Mouse (Mus musculus) ES-E14 (cell line): ENCODE measurements at regions not wholly inside any gene's neighbourhood (a gene's known extent, or its start where the extent isn't known, plus 50 kb on each side); places are given as distances from the start of the nearest gene placed in this dataset.
A peak's percentile ranks its signal among the peaks of the same experiment; 100 is the strongest.
"Not testable (repeated sequence)": the region's sequence is repeated elsewhere in the genome, so short reads cannot be mapped to it uniquely, and the experiment has no call there.

ENCODE experiments used
- DNase-seq: peaks from one replicate; pipeline ENCODE4 v3.0.0-alpha.2; 2013; ENCODE audit warnings: low read depth, low spot score
- H3K27ac ChIP-seq: 2 replicates; pipeline ENCODE4 v1.5.1; 2012; ENCODE audit warnings: low read depth, mild to moderate bottlenecking, low read length, moderate library complexity, mixed read lengths; ENCODE audit not compliant: poor library complexity, insufficient read depth, severe bottlenecking
- H3K36me3 ChIP-seq: 2 replicates; pipeline ENCODE4 v1.6.1; 2012; ENCODE audit warnings: mild to moderate bottlenecking, low read length, moderate library complexity, mixed read lengths; ENCODE audit not compliant: control insufficient read depth, poor library complexity, insufficient read depth, severe bottlenecking
- H3K4me1 ChIP-seq, 2 experiments: fragments of 150-350 bp in 1 of 2; sonication (generic) in 1 of 2; 2 replicates each; pipeline ENCODE4 v1.6.1; 2012; ENCODE audit warnings: low read length in 2 of 2, mild to moderate bottlenecking in 1 of 2, mixed read lengths in 1 of 2; ENCODE audit not compliant: control insufficient read depth in 2 of 2, insufficient read depth in 2 of 2, poor library complexity in 1 of 2
- H3K4me3 ChIP-seq, 2 experiments: fragments of 150-350 bp in 1 of 2; sonication (generic) in 1 of 2; 2 replicates each; pipeline ENCODE4 v1.5.1; 2012; ENCODE audit warnings: low read length in 2 of 2, low read depth in 1 of 2, mild to moderate bottlenecking in 1 of 2, mixed read lengths in 1 of 2; ENCODE audit not compliant: insufficient read depth in 1 of 2, poor library complexity in 1 of 2, severe bottlenecking in 1 of 2
- H3K9ac ChIP-seq: 2 replicates; pipeline ENCODE4 v1.6.1; 2012; ENCODE audit warnings: low read depth, mild to moderate bottlenecking, low read length, mixed read lengths; ENCODE audit not compliant: poor library complexity, insufficient read depth, severe bottlenecking
- H3K9me3 ChIP-seq: fragments of 150-350 bp; sonication (generic); 2 replicates; pipeline ENCODE4 v1.6.1; 2012; ENCODE audit warnings: low read depth, mild to moderate bottlenecking, low read length; ENCODE audit not compliant: control insufficient read depth, insufficient read depth
- CHD2 ChIP-seq: IDR thresholded peaks from 2 replicates; pipeline ENCODE4 v1.6.1; 2014; ENCODE audit warnings: mild to moderate bottlenecking, low read depth, low read length, inconsistent platforms
- HCFC1 ChIP-seq: IDR thresholded peaks from 2 replicates; pipeline ENCODE4 v1.6.1; 2012; ENCODE audit warnings: low read length, inconsistent platforms, borderline replicate concordance; ENCODE audit not compliant: insufficient read depth
- MAFK ChIP-seq: IDR thresholded peaks from 2 replicates; pipeline ENCODE4 v1.6.1; 2014; ENCODE audit warnings: mild to moderate bottlenecking, low read depth, low read length, inconsistent platforms; ENCODE audit not compliant: insufficient read depth
- ZC3H11A ChIP-seq: IDR thresholded peaks from 2 replicates; pipeline ENCODE4 v1.6.1; 2012; ENCODE audit warnings: low read depth, mild to moderate bottlenecking, inconsistent platforms, low read length, borderline replicate concordance
- ZNF384 ChIP-seq: IDR thresholded peaks from 2 replicates; pipeline ENCODE4 v1.6.1; 2012; ENCODE audit warnings: low read depth, low read length, inconsistent platforms
- in situ Hi-C, 2 experiments: fragments of 600-800 bp; cut with MboI; formaldehyde crosslinking; loops; one replicate each; pipeline ENCODE4 v1.15.1; 2025; ENCODE audit warnings: low sequenced_read_pairs in 2 of 2, inconsistent platforms in 1 of 2; ENCODE audit not compliant: unreplicated experiment in 2 of 2

DNA sequence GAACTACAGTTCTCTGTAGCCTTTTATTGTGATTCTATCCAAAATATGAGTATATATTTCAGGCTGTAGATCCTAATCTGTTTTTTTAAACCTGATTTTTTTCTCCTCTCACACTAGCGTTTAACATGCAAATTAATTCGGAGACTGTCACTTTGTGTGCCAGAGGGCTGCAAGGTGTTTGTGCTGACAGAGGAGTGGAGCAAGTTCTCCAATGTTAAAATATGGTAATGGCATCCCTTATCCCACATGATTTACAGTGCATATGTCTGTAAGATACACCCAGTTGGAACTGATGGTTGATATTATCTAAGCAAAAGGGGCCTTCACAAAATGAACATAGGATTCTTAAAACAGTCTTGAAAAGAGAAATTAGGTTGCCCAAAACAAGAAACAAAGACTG, 90.1 kb upstream of the Hdac2 start:
- H3K36me3 ChIP-seq: no peaks in the 10 kb centered on the region
- in situ Hi-C loops: no loop called here
- H3K9me3 ChIP-seq: no peaks in the 10 kb centered on the region
- DNase-seq: no peak
- H3K4me1 ChIP-seq: no peaks in the 10 kb centered on the region
- TF ChIP-seq ZNF384 (no peak), HCFC1 (no peak), ZC3H11A (no peak), MAFK (no peak), CHD2 (no peak)
- H3K4me3 ChIP-seq: no peak overlapping the region
- no peak overlapping the region for H3K27ac ChIP-seq
- H3K9ac ChIP-seq: no peak overlapping the region

DNA sequence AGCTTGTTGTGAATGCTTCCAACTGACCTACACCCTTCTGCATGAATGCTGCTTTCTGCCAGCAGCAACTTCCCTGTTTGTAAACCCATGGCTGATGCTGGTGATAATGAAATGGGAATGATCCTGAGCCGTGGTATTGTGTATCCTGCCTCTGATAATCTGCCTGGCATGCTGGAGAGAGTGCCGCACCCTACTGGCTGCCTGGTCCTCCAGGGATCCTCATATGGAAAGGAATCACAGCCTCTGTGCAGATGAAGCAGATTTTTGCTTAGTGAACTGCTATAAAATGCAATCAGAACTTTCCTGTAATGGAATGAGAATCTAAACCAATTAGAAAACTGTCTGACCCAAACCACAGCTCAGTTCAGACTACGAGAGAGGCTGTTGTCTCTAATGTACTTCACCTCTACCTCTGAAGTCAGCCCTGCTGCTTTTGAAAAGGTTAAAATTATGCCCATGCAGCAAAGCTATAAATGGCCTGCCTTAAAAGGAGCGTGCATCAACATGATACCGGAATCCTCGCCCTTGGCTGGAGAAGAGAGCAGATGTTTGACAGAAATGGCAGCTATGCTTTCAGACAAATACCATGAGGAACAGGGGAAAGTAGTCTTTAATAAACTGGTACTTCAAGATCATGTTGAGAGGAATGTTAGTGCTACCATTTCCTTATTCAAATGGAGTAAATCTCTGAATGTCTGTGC, 76.3 kb upstream of the Hdac2 start:
- no peaks in the 10 kb centered on the region for H3K9me3 ChIP-seq
- no peaks in the 10 kb centered on the region for H3K36me3 ChIP-seq
- H3K4me3 ChIP-seq: no peak overlapping the region
- no peaks in the 10 kb centered on the region for H3K4me1 ChIP-seq
- TF ChIP-seq MAFK (no peak), ZC3H11A (no peak), ZNF384 (no peak), CHD2 (no peak), HCFC1 (no peak)
- H3K9ac ChIP-seq: no peak overlapping the region
- in situ Hi-C loops: no loop called here
- H3K27ac ChIP-seq: no peak overlapping the region
- DNase-seq: no peak

DNA sequence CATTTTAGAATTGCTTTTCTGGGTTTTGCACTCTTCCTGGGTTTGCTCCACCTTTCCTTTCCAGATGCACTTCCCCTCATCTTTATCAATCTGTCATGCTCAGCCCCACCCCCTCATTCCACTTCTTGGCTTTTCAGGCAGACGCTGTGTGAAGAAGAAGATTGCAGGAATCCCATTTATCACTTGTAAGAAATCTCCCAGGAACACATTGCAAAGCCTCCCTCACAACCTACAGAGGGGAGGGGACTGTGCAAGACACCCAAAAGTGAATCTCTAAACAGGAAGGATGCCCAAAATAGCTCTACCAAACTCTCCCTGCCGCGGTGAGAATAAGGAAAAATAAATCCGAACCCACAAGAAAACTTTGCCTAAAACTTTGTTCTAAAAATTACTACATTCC, 65.5 kb upstream of the Hdac2 start:
- no peak overlapping the region for H3K4me3 ChIP-seq
- H3K9ac ChIP-seq: no peak overlapping the region
- no peaks in the 10 kb centered on the region for H3K9me3 ChIP-seq
- H3K36me3 ChIP-seq: no peaks in the 10 kb centered on the region
- TF ChIP-seq ZC3H11A: no peak
- TF ChIP-seq MAFK: no peak
- TF ChIP-seq CHD2: no peak
- TF ChIP-seq HCFC1: no peak
- no peak for TF ChIP-seq ZNF384
- H3K4me1 ChIP-seq: no peaks in the 10 kb centered on the region
- DNase-seq: no peak
- no peak overlapping the region for H3K27ac ChIP-seq
- in situ Hi-C loops: no loop called here

GRCm38 (mm10) chr10:36918037-36918436, 56.3 kb upstream of the Hdac2 start:
- DNase-seq, in situ Hi-C loops, H3K4me1 ChIP-seq, H3K4me3 ChIP-seq, H3K36me3 ChIP-seq, H3K9me3 ChIP-seq, H3K9ac ChIP-seq, H3K27ac ChIP-seq: not testable (repeated sequence)

GRCm38 (mm10) chr10:36923756-36924155, 50.6 kb upstream of the Hdac2 start:
- no peaks in the 10 kb centered on the region for H3K9me3 ChIP-seq
- DNase-seq: peak; percentile 40
- no peak overlapping the region for H3K4me3 ChIP-seq
- H3K27ac ChIP-seq: peak overlapping the region; percentile 18
- H3K4me1 ChIP-seq: peaks cover 2 to 3% of the 10 kb centered on the region in 2 experiments; a peak in 1 of 4 replicates
- no peak overlapping the region for H3K9ac ChIP-seq
- no peaks in the 10 kb centered on the region for H3K36me3 ChIP-seq
- in situ Hi-C loops: no loop called here
- TF ChIP-seq ZC3H11A (no peak), ZNF384 (no peak), HCFC1 (no peak), MAFK (no peak), CHD2 (no peak)
